In genomic region chr3:153065890-153066289, GRCm38 (mm10) we compare ENCODE assay signal across 16 mouse cellular contexts.
"Had no signal": no experiment of that assay in that cellular context is flagged by ENCODE, and none has a peak within 500 bp of the region (broad histone marks: within the 10 kb centered on the region; RNA-seq: fewer than 3 reads in every experiment).

No protein-coding gene starts in this region.

- H3K4me1 ChIP-seq: neural tube, embryonic 13.5 days; neural tube, embryonic 15.5 days; stomach, embryonic 15.5 days had no signal

- DNase-seq: retina, postnatal 1 day; right cerebral cortex, adult 18-20 months; right cerebral cortex, postnatal 14 days; right cerebral cortex, postnatal 25 days; right cerebral cortex, postnatal 4 days; spleen, adult 18-20 months; thymus, adult 18-20 months; thymus, adult 2 months; thymus, postnatal 14 days; thymus, postnatal 25 days; thymus, postnatal 36 days; thymus, postnatal 4 days had no signal

- H3K4me2 ChIP-seq: neural tube, embryonic 13.5 days; neural tube, embryonic 15.5 days; stomach, embryonic 15.5 days had no signal

- H3K9ac ChIP-seq: neural tube, embryonic 13.5 days; neural tube, embryonic 15.5 days; stomach, embryonic 15.5 days had no signal

- H3K4me3 ChIP-seq: neural tube, embryonic 13.5 days; neural tube, embryonic 15.5 days; stomach, embryonic 15.5 days had no signal

- H3K27me3 ChIP-seq: neural tube, embryonic 13.5 days; neural tube, embryonic 15.5 days; stomach, embryonic 15.5 days had no signal

- H3K27ac ChIP-seq: neural tube, embryonic 13.5 days; neural tube, embryonic 15.5 days; stomach, embryonic 15.5 days; stomach, postnatal 0 days had no signal

- H3K9me3 ChIP-seq: neural tube, embryonic 13.5 days; neural tube, embryonic 15.5 days; stomach, embryonic 15.5 days had no signal

- H3K36me3 ChIP-seq: neural tube, embryonic 13.5 days; neural tube, embryonic 15.5 days; stomach, embryonic 15.5 days had no signal
